Mouse (Mus musculus) forebrain, embryonic 11.5 days (tissue): ENCODE measurements around the gene Fancd2. TPM values are rescaled to one million over a fixed set of nuclear protein-coding genes. Genes with fewer than 3 reads are reported as not detected.

Experiments
- ATAC-seq: fragments of 200-750 bp; cut with Nextera tagmentation; replicated peaks from 2 replicates; pipeline ENCODE4 v1.8.0; 2017; ENCODE audit warnings: moderate TSS enrichment; ENCODE audit not compliant: low FRiP score
- DNase-seq: peaks from one replicate; pipeline ENCODE4 v3.0.0-alpha.2; 2017; ENCODE audit warnings: low spot score
- H3K27ac ChIP-seq: fragments of 300-500 bp; sonication (generic); 2 replicates; pipeline ENCODE4 v1.5.1; 2014; ENCODE audit warnings: low read depth, low read length
- H3K27me3 ChIP-seq: fragments of 300-500 bp; sonication (generic); 2 replicates; pipeline ENCODE4 v1.6.1; 2014; ENCODE audit warnings: mild to moderate bottlenecking, low read length, mixed read lengths; ENCODE audit not compliant: control insufficient read depth, insufficient read depth
- H3K36me3 ChIP-seq: fragments of 300-500 bp; sonication (generic); 2 replicates; pipeline ENCODE4 v1.6.1; 2014; ENCODE audit warnings: mild to moderate bottlenecking, low read length, moderate library complexity, mixed read lengths; ENCODE audit not compliant: control insufficient read depth, insufficient read depth
- H3K4me1 ChIP-seq: fragments of 300-500 bp; sonication (generic); replicated peaks from 2 replicates; pipeline ENCODE4 v1.6.1; 2014; ENCODE audit warnings: low read length, mixed read lengths; ENCODE audit not compliant: control insufficient read depth, insufficient read depth
- H3K4me2 ChIP-seq: fragments of 300-500 bp; sonication (generic); 2 replicates; pipeline ENCODE4 v1.6.1; 2014; ENCODE audit warnings: low read depth, mild to moderate bottlenecking, low read length, moderate library complexity, mixed read lengths; ENCODE audit not compliant: severe bottlenecking
- H3K4me3 ChIP-seq: fragments of 300-500 bp; sonication (generic); 2 replicates; pipeline ENCODE4 v1.5.1; 2014; ENCODE audit warnings: low read depth, low read length
- H3K9ac ChIP-seq: fragments of 300-500 bp; sonication (generic); 2 replicates; pipeline ENCODE4 v1.6.1; 2014; ENCODE audit warnings: low read length
- H3K9me3 ChIP-seq: fragments of 300-500 bp; sonication (generic); 2 replicates; pipeline ENCODE4 v1.6.1; 2016; ENCODE audit warnings: low read length, mixed read lengths; ENCODE audit not compliant: control insufficient read depth
- WGBS: fragments of 180-500 bp; shearing (Covaris S2); extraction: QIAGEN DNeasy Blood & Tissue Kit; methylation state at CpG from one replicate; pipeline ENCODE4 v1.1.7; 2014; 5-methylcytosine and 5-hydroxymethylcytosine counted together
- polyA plus RNA-seq: library from polyadenylated mRNA; unstranded; fragments of >200 nt; fragmentation: Nextera tagmentation; extraction: Ambion mirVana; gene quantifications from 2 replicates; pipeline ENCODE4 v1.2.1, GENCODE M21; 2014

The Fancd2 gene
- polyA plus RNA-seq, 1 experiment from 2014 or later = 25.0 TPM

- no peaks in the 10 kb centered on the region; the same call in 1 of the 2 replicates for H3K4me1 ChIP-seq
- peaks cover 6% of the 10 kb centered on the region; the same call in 1 of the 2 replicates for H3K27me3 ChIP-seq
- under 1% methylated on average over 54 of the region's 54 CpGs for WGBS
- H3K27ac ChIP-seq = no peak overlapping the region
- ATAC-seq = peak; percentile 79
- no peaks in the 10 kb centered on the region for H3K9me3 ChIP-seq
- peak overlapping the region; percentile 60 for H3K4me2 ChIP-seq
- peak overlapping the region; percentile 31 for H3K4me3 ChIP-seq
- peak overlapping the region; percentile 43 for H3K9ac ChIP-seq
- peak; percentile 90 for DNase-seq
- H3K36me3 ChIP-seq = no peaks in the 10 kb centered on the region; the same call in 1 of the 2 replicates
These were observed 37.2 kb upstream of the Fancd2 start for GRCm38 (mm10) chr6:113494258-113494788.

- H3K4me3 ChIP-seq = no peak overlapping the region
- H3K9ac ChIP-seq = peak overlapping the region; percentile 37
- DNase-seq = peak; percentile 67
- no peaks in the 10 kb centered on the region for H3K36me3 ChIP-seq
- H3K9me3 ChIP-seq = no peaks in the 10 kb centered on the region
- peaks cover 6% of the 10 kb centered on the region; the same call in 1 of the 2 replicates for H3K27me3 ChIP-seq
- 56% methylated on average over 28 of the region's 28 CpGs for WGBS
- no peak for ATAC-seq
- peak overlapping the region; percentile 60 for H3K4me2 ChIP-seq
- no peak overlapping the region for H3K27ac ChIP-seq
- no peaks in the 10 kb centered on the region; the same call in 1 of the 2 replicates for H3K4me1 ChIP-seq
These were observed 36.3 kb upstream of the Fancd2 start for GRCm38 (mm10) chr6:113495071-113495675.

- 83% methylated on average over 6 of the region's 6 CpGs for WGBS
- no peak for DNase-seq
- no peaks in the 10 kb centered on the region for H3K9me3 ChIP-seq
- H3K36me3 ChIP-seq = no peaks in the 10 kb centered on the region
- ATAC-seq = no peak
- H3K9ac ChIP-seq = no peak overlapping the region
- no peak overlapping the region for H3K27ac ChIP-seq
- H3K4me2 ChIP-seq = no peak overlapping the region
- no peak overlapping the region for H3K4me3 ChIP-seq
- H3K4me1 ChIP-seq = no peaks in the 10 kb centered on the region; the same call in 1 of the 2 replicates
- peaks cover 9% of the 10 kb centered on the region for H3K27me3 ChIP-seq
These were observed 32.1 kb upstream of the Fancd2 start for GRCm38 (mm10) chr6:113499346-113499745.

GRCm38 (mm10) chr6:113501388-113502084 is 29.9 kb upstream of the Fancd2 start, which contains the start of gene Prrt3:
Gene Prrt3 (minus strand): TSS chr6:113501931.
- no peak within 1 kb of the TSS for H3K27ac ChIP-seq
- H3K9me3 ChIP-seq = no peaks in the 10 kb centered on the region
- peak; percentile 79 for DNase-seq
- ATAC-seq = peak; percentile 71
- 2% methylated on average over 32 of the region's 32 CpGs for WGBS
- peak within 1 kb of the TSS; percentile 69 for H3K9ac ChIP-seq
- peaks cover 3% of the 10 kb centered on the region; the same call in 1 of the 2 replicates for H3K27me3 ChIP-seq
- no peaks in the 10 kb centered on the region for H3K36me3 ChIP-seq
- H3K4me1 ChIP-seq = no peaks in the 10 kb centered on the region; the same call in 1 of the 2 replicates
- peak within 1 kb of the TSS; percentile 49 for H3K4me3 ChIP-seq
- H3K4me2 ChIP-seq = peak within 1 kb of the TSS; percentile 65

- no peak for DNase-seq
- WGBS = 44% methylated on average over 2 of the region's 2 CpGs
- H3K4me1 ChIP-seq = no peaks in the 10 kb centered on the region; the same call in 1 of the 2 replicates
These were observed 28.7 kb upstream of the Fancd2 start for GRCm38 (mm10) chr6:113502801-113503200.

GRCm38 (mm10) chr6:113505689-113506088 is 25.8 kb upstream of the Fancd2 start:
- H3K4me2 ChIP-seq = no peak overlapping the region
- 91% methylated on average over 1 of the region's 1 CpGs for WGBS
- DNase-seq (no peak), ATAC-seq (no peak)
- H3K9ac ChIP-seq = no peak overlapping the region
- H3K4me1 ChIP-seq = no peaks in the 10 kb centered on the region; the same call in 1 of the 2 replicates
- H3K9me3 ChIP-seq = no peaks in the 10 kb centered on the region
- peaks cover 3% of the 10 kb centered on the region; the same call in 1 of the 2 replicates for H3K27me3 ChIP-seq
- H3K4me3 ChIP-seq = no peak overlapping the region
- H3K36me3 ChIP-seq = no peaks in the 10 kb centered on the region
- H3K27ac ChIP-seq = no peak overlapping the region

More at GRCm38 (mm10) chr6:113502801-113503200, 28.7 kb upstream of the Fancd2 start:
- H3K27me3 ChIP-seq = peaks cover 3% of the 10 kb centered on the region; the same call in 1 of the 2 replicates
- no peak for ATAC-seq
- no peak overlapping the region for H3K9ac ChIP-seq
- no peak overlapping the region for H3K27ac ChIP-seq
- H3K9me3 ChIP-seq = no peaks in the 10 kb centered on the region
- H3K36me3 ChIP-seq = no peaks in the 10 kb centered on the region
- no peak overlapping the region for H3K4me3 ChIP-seq
- H3K4me2 ChIP-seq = no peak overlapping the region

GRCm38 (mm10) chr6:113507130-113507529 is 24.4 kb upstream of the Fancd2 start:
- no peaks in the 10 kb centered on the region for H3K36me3 ChIP-seq
- H3K9ac ChIP-seq = no peak overlapping the region
- no peak overlapping the region for H3K4me2 ChIP-seq
- H3K27me3 ChIP-seq = no peaks in the 10 kb centered on the region
- H3K4me3 ChIP-seq = no peak overlapping the region
- H3K9me3 ChIP-seq = no peaks in the 10 kb centered on the region
- no peak overlapping the region for H3K27ac ChIP-seq
- DNase-seq = no peak
- ATAC-seq = no peak
- no peaks in the 10 kb centered on the region for H3K4me1 ChIP-seq

- no peak overlapping the region for H3K9ac ChIP-seq
- H3K4me1 ChIP-seq = no peaks in the 10 kb centered on the region
- H3K4me2 ChIP-seq = no peak overlapping the region
- ATAC-seq (no peak), DNase-seq (no peak)
- no peak overlapping the region for H3K4me3 ChIP-seq
- H3K9me3 ChIP-seq = no peaks in the 10 kb centered on the region
- WGBS = 66% methylated on average over 7 of the region's 7 CpGs
- no peaks in the 10 kb centered on the region for H3K36me3 ChIP-seq
- H3K27ac ChIP-seq = no peak overlapping the region
- no peaks in the 10 kb centered on the region for H3K27me3 ChIP-seq
These were observed 23.1 kb upstream of the Fancd2 start for GRCm38 (mm10) chr6:113508272-113508946.
